Mouse (Mus musculus): ENCODE measurements at regions not wholly inside any gene's neighbourhood (a gene's known extent, or its start where the extent isn't known, plus 50 kb on each side); places are given as distances from the start of the nearest gene placed in this dataset.

- Histone ChIP-seq H3K27me3 (no peaks in the 10 kb centered on the region), H3K4me3 (replicated peaks) (no peak overlapping the region), H3K4me1 (no peaks in the 10 kb centered on the region), H3K9ac (no peak overlapping the region), H3K4me2 (no peak overlapping the region), H3K9me3 (replicated peaks) (no peaks in the 10 kb centered on the region), H3K27ac (no peak overlapping the region), H3K36me3 (no peaks in the 10 kb centered on the region)
- ATAC-seq (replicated peaks; ENCODE audit: low FRiP score), result no peak
- 80% methylated on average over 9 of the region's 9 CpGs for WGBS
Observed at GRCm38 (mm10) chr13:103683169-103683568, 91.2 kb downstream of the Srek1 start.

- H3K27me3 ChIP-seq, result no peaks in the 10 kb centered on the region
- 87% methylated on average over 4 of the region's 4 CpGs for WGBS
- no peaks in the 10 kb centered on the region for H3K36me3 ChIP-seq
- no peak overlapping the region for H3K4me2 ChIP-seq
- H3K9ac ChIP-seq, result no peak overlapping the region
- H3K4me3 ChIP-seq (replicated peaks), result no peak overlapping the region
- ATAC-seq (replicated peaks; ENCODE audit: low FRiP score), result no peak
- H3K4me1 ChIP-seq, result no peaks in the 10 kb centered on the region
- no peaks in the 10 kb centered on the region for H3K9me3 ChIP-seq (replicated peaks)
- no peak overlapping the region for H3K27ac ChIP-seq
Observed at GRCm38 (mm10) chr13:103680740-103681139, 93.7 kb downstream of the Srek1 start.

- no peak overlapping the region for H3K27ac ChIP-seq
- no peak for ATAC-seq (replicated peaks; ENCODE audit: low FRiP score)
- H3K4me3 ChIP-seq (replicated peaks), result no peak overlapping the region
- no peaks in the 10 kb centered on the region for H3K9me3 ChIP-seq (replicated peaks)
- no peak overlapping the region for H3K4me2 ChIP-seq
- no peak overlapping the region for H3K9ac ChIP-seq
- H3K4me1 ChIP-seq, result no peaks in the 10 kb centered on the region
- H3K36me3 ChIP-seq, result no peaks in the 10 kb centered on the region
- WGBS, result 87% methylated on average over 7 of the region's 7 CpGs
- no peaks in the 10 kb centered on the region for H3K27me3 ChIP-seq
Observed at GRCm38 (mm10) chr13:103680052-103680451, 94.4 kb downstream of the Srek1 start.

- H3K4me3 ChIP-seq (replicated peaks), result no peak overlapping the region
- ATAC-seq (replicated peaks; ENCODE audit: low FRiP score), result no peak
- no peaks in the 10 kb centered on the region for H3K27me3 ChIP-seq
- H3K36me3 ChIP-seq, result no peaks in the 10 kb centered on the region
- 73% methylated on average over 13 of the region's 13 CpGs for WGBS
- no peaks in the 10 kb centered on the region for H3K9me3 ChIP-seq (replicated peaks)
- H3K9ac ChIP-seq, result no peak overlapping the region
- no peak overlapping the region for H3K4me2 ChIP-seq
- no peak overlapping the region for H3K27ac ChIP-seq
- no peaks in the 10 kb centered on the region for H3K4me1 ChIP-seq
Observed at GRCm38 (mm10) chr13:103676831-103677230, 97.6 kb downstream of the Srek1 start.

- WGBS, result 76% methylated on average over 5 of the region's 5 CpGs
- H3K9ac ChIP-seq, result no peak overlapping the region
- H3K4me1 ChIP-seq, result no peaks in the 10 kb centered on the region
- no peak overlapping the region for H3K27ac ChIP-seq
- no peaks in the 10 kb centered on the region for H3K27me3 ChIP-seq
- H3K4me3 ChIP-seq (replicated peaks), result no peak overlapping the region
- no peak overlapping the region for H3K4me2 ChIP-seq
- ATAC-seq (replicated peaks; ENCODE audit: low FRiP score), result no peak
- no peaks in the 10 kb centered on the region for H3K9me3 ChIP-seq (replicated peaks)
- no peaks in the 10 kb centered on the region for H3K36me3 ChIP-seq
Observed at GRCm38 (mm10) chr13:103676221-103676620, 98.2 kb downstream of the Srek1 start.

GRCm38 (mm10) chr13:103670611-103671010, 103.8 kb downstream of the Srek1 start:
- Histone ChIP-seq H3K27ac (no peak overlapping the region), H3K9me3 (replicated peaks) (no peaks in the 10 kb centered on the region), H3K9ac (no peak overlapping the region), H3K4me1 (no peaks in the 10 kb centered on the region), H3K4me3 (replicated peaks) (no peak overlapping the region), H3K4me2 (no peak overlapping the region), H3K36me3 (no peaks in the 10 kb centered on the region), H3K27me3 (no peaks in the 10 kb centered on the region; the same call in 1 of the 2 replicates)
- no peak for ATAC-seq (replicated peaks; ENCODE audit: low FRiP score)

GRCm38 (mm10) chr13:103669856-103670255, 104.6 kb downstream of the Srek1 start:
- Histone ChIP-seq H3K4me2 (no peak overlapping the region), H3K27ac (no peak overlapping the region), H3K9ac (no peak overlapping the region), H3K9me3 (replicated peaks) (no peaks in the 10 kb centered on the region), H3K4me1 (no peaks in the 10 kb centered on the region), H3K36me3 (no peaks in the 10 kb centered on the region), H3K4me3 (replicated peaks) (no peak overlapping the region), H3K27me3 (no peaks in the 10 kb centered on the region; the same call in 1 of the 2 replicates)
- WGBS, result 92% methylated on average over 4 of the region's 4 CpGs
- no peak for ATAC-seq (replicated peaks; ENCODE audit: low FRiP score)

- Histone ChIP-seq H3K4me1 (no peaks in the 10 kb centered on the region), H3K27ac (no peak overlapping the region), H3K4me3 (replicated peaks) (no peak overlapping the region), H3K9me3 (replicated peaks) (no peaks in the 10 kb centered on the region), H3K36me3 (no peaks in the 10 kb centered on the region), H3K9ac (no peak overlapping the region), H3K27me3 (peaks cover 5% of the 10 kb centered on the region; the same call in 1 of the 2 replicates), H3K4me2 (no peak overlapping the region)
- no peak for ATAC-seq (replicated peaks; ENCODE audit: low FRiP score)
- WGBS, result 81% methylated on average over 2 of the region's 2 CpGs
Observed at GRCm38 (mm10) chr13:103667749-103668148, 106.7 kb downstream of the Srek1 start.

- H3K4me2 ChIP-seq, result 0 out of 2 replicates have a peak overlapping the region, but pooled peaks have one; percentile 19
- H3K9ac ChIP-seq, result no peak overlapping the region
- peak; percentile 79 for ATAC-seq (replicated peaks; ENCODE audit: low FRiP score)
- no peaks in the 10 kb centered on the region for H3K36me3 ChIP-seq
- 18% methylated on average over 11 of the region's 11 CpGs for WGBS
- H3K27me3 ChIP-seq, result 0 out of 2 replicates have a peak, but pooled peaks cover 7% of the 10 kb centered on the region
- H3K27ac ChIP-seq, result no peak overlapping the region
- no peak overlapping the region for H3K4me3 ChIP-seq (replicated peaks)
- peaks cover 8% of the 10 kb centered on the region for H3K4me1 ChIP-seq
- no peaks in the 10 kb centered on the region for H3K9me3 ChIP-seq (replicated peaks)
Observed at GRCm38 (mm10) chr13:103660248-103660996, 114.0 kb downstream of the Srek1 start.

GRCm38 (mm10) chr13:103655966-103656365, 118.4 kb downstream of the Srek1 start:
- ATAC-seq (replicated peaks; ENCODE audit: low FRiP score), result no peak
- no peak overlapping the region for H3K4me3 ChIP-seq (replicated peaks)
- WGBS, result 95% methylated on average over 2 of the region's 2 CpGs

GRCm38 (mm10) chr13:103653216-103653615, 121.2 kb downstream of the Srek1 start:
- H3K36me3 ChIP-seq, result no peaks in the 10 kb centered on the region
- 0 out of 2 replicates have a peak, but pooled peaks cover 5% of the 10 kb centered on the region for H3K27me3 ChIP-seq
- no peak overlapping the region for H3K27ac ChIP-seq
- no peaks in the 10 kb centered on the region for H3K4me1 ChIP-seq
- no peaks in the 10 kb centered on the region for H3K9me3 ChIP-seq (replicated peaks)
- no peak for ATAC-seq (replicated peaks; ENCODE audit: low FRiP score)
- H3K4me3 ChIP-seq (replicated peaks), result no peak overlapping the region
- no peak overlapping the region for H3K4me2 ChIP-seq
- WGBS, result 85% methylated on average over 4 of the region's 4 CpGs
- H3K9ac ChIP-seq, result no peak overlapping the region

More at GRCm38 (mm10) chr13:103655966-103656365, 118.4 kb downstream of the Srek1 start:
- Histone ChIP-seq H3K36me3 (no peaks in the 10 kb centered on the region), H3K9ac (no peak overlapping the region), H3K9me3 (replicated peaks) (no peaks in the 10 kb centered on the region), H3K27me3 (0 out of 2 replicates have a peak, but pooled peaks cover 5% of the 10 kb centered on the region), H3K27ac (no peak overlapping the region), H3K4me1 (peaks cover 5% of the 10 kb centered on the region), H3K4me2 (no peak overlapping the region)

- H3K9me3 ChIP-seq (replicated peaks), result no peaks in the 10 kb centered on the region
- H3K27ac ChIP-seq, result no peak overlapping the region
- 0 out of 2 replicates have a peak, but pooled peaks cover 2% of the 10 kb centered on the region for H3K27me3 ChIP-seq
- H3K4me3 ChIP-seq (replicated peaks), result no peak overlapping the region
- H3K4me1 ChIP-seq, result no peaks in the 10 kb centered on the region
- WGBS, result 92% methylated on average over 3 of the region's 3 CpGs
- no peak for ATAC-seq (replicated peaks; ENCODE audit: low FRiP score)
- no peaks in the 10 kb centered on the region for H3K36me3 ChIP-seq
- no peak overlapping the region for H3K9ac ChIP-seq
- no peak overlapping the region for H3K4me2 ChIP-seq
Observed at GRCm38 (mm10) chr13:103649383-103649782, 125.0 kb downstream of the Srek1 start.
